Mouse (Mus musculus): ENCODE measurements at regions not wholly inside any gene's neighbourhood (a gene's known extent, or its start where the extent isn't known, plus 50 kb on each side); places are given as distances from the start of the nearest gene placed in this dataset.
A peak's percentile ranks its signal among the peaks of the same experiment; 100 is the strongest.

- Histone ChIP-seq H3K4me2 (replicated peaks) (no peak overlapping the region), H3K4me1 (replicated peaks; ENCODE audit: control insufficient read depth, insufficient read depth, low read length) (peaks cover 14% of the 10 kb centered on the region; the same call in 1 of the 2 replicates), H3K9ac (no peak overlapping the region), H3K4me3 (replicated peaks; ENCODE audit: low read length) (no peak overlapping the region), H3K27me3 (ENCODE audit: control insufficient read depth, insufficient read depth, low read length) (no peaks in the 10 kb centered on the region), H3K36me3 (replicated peaks; ENCODE audit: control insufficient read depth, insufficient read depth) (no peaks in the 10 kb centered on the region), H3K27ac (no peak overlapping the region), H3K9me3 (ENCODE audit: control insufficient read depth, low read length) (no peaks in the 10 kb centered on the region)
- ATAC-seq (ENCODE audit: low FRiP score) (no peak), DNase-seq (ENCODE audit: low spot score) (no peak)
- WGBS, result 70% methylated on average over 3 of the region's 3 CpGs
Measured at GRCm38 (mm10) chr4:152920261-152920660, 442.6 kb upstream of the Kcnab2 start.

- Histone ChIP-seq H3K9ac (no peak overlapping the region), H3K27me3 (ENCODE audit: control insufficient read depth, insufficient read depth, low read length) (no peaks in the 10 kb centered on the region), H3K9me3 (ENCODE audit: control insufficient read depth, low read length) (no peaks in the 10 kb centered on the region), H3K4me3 (replicated peaks; ENCODE audit: low read length) (no peak overlapping the region), H3K27ac (no peak overlapping the region), H3K4me1 (replicated peaks; ENCODE audit: control insufficient read depth, insufficient read depth, low read length) (peaks cover 14% of the 10 kb centered on the region; the same call in 1 of the 2 replicates), H3K4me2 (replicated peaks) (no peak overlapping the region), H3K36me3 (replicated peaks; ENCODE audit: control insufficient read depth, insufficient read depth) (no peaks in the 10 kb centered on the region)
- 88% methylated on average over 1 of the region's 1 CpGs for WGBS
- DNase-seq (ENCODE audit: low spot score), result no peak
- ATAC-seq (ENCODE audit: low FRiP score), result no peak
Measured at GRCm38 (mm10) chr4:152919851-152920250, 442.2 kb upstream of the Kcnab2 start.

- no peaks in the 10 kb centered on the region for H3K27me3 ChIP-seq (ENCODE audit: control insufficient read depth, insufficient read depth, low read length)
- peak overlapping the region; percentile 48 for H3K27ac ChIP-seq
- no peak overlapping the region for H3K9ac ChIP-seq
- 7% methylated on average over 7 of the region's 7 CpGs for WGBS
- H3K4me3 ChIP-seq (replicated peaks; ENCODE audit: low read length), result no peak overlapping the region
- no peak overlapping the region for H3K4me2 ChIP-seq (replicated peaks)
- DNase-seq (ENCODE audit: low spot score) (no peak), ATAC-seq (ENCODE audit: low FRiP score) (no peak)
- peaks cover 20% of the 10 kb centered on the region; the same call in 1 of the 2 replicates for H3K4me1 ChIP-seq (replicated peaks; ENCODE audit: control insufficient read depth, insufficient read depth, low read length)
- H3K9me3 ChIP-seq (ENCODE audit: control insufficient read depth, low read length), result no peaks in the 10 kb centered on the region
- H3K36me3 ChIP-seq (replicated peaks; ENCODE audit: control insufficient read depth, insufficient read depth), result no peaks in the 10 kb centered on the region
Measured at GRCm38 (mm10) chr4:152916576-152916975, 438.9 kb upstream of the Kcnab2 start.

GRCm38 (mm10) chr4:152913497-152913896 is 435.8 kb upstream of the Kcnab2 start:
- Histone ChIP-seq H3K4me1 (replicated peaks; ENCODE audit: control insufficient read depth, insufficient read depth, low read length) (peaks cover 20% of the 10 kb centered on the region), H3K4me3 (replicated peaks; ENCODE audit: low read length) (no peak overlapping the region), H3K27ac (no peak overlapping the region), H3K4me2 (replicated peaks) (no peak overlapping the region), H3K9me3 (ENCODE audit: control insufficient read depth, low read length) (no peaks in the 10 kb centered on the region), H3K36me3 (replicated peaks; ENCODE audit: control insufficient read depth, insufficient read depth) (no peaks in the 10 kb centered on the region), H3K27me3 (ENCODE audit: control insufficient read depth, insufficient read depth, low read length) (no peaks in the 10 kb centered on the region), H3K9ac (no peak overlapping the region)
- 33% methylated on average over 10 of the region's 10 CpGs for WGBS
- no peak for DNase-seq (ENCODE audit: low spot score)
- no peak for ATAC-seq (ENCODE audit: low FRiP score)

GRCm38 (mm10) chr4:152912846-152913245 is 435.2 kb upstream of the Kcnab2 start:
- Histone ChIP-seq H3K4me2 (replicated peaks) (no peak overlapping the region), H3K4me3 (replicated peaks; ENCODE audit: low read length) (no peak overlapping the region), H3K27me3 (ENCODE audit: control insufficient read depth, insufficient read depth, low read length) (no peaks in the 10 kb centered on the region; the same call in 1 of the 2 replicates), H3K9ac (no peak overlapping the region), H3K27ac (peak overlapping the region; percentile 60; the same call in 1 of the 2 replicates), H3K4me1 (replicated peaks; ENCODE audit: control insufficient read depth, insufficient read depth, low read length) (peaks cover 20% of the 10 kb centered on the region), H3K36me3 (replicated peaks; ENCODE audit: control insufficient read depth, insufficient read depth) (no peaks in the 10 kb centered on the region), H3K9me3 (ENCODE audit: control insufficient read depth, low read length) (no peaks in the 10 kb centered on the region)
- DNase-seq (ENCODE audit: low spot score) (no peak), ATAC-seq (ENCODE audit: low FRiP score) (no peak)
- WGBS, result 32% methylated on average over 10 of the region's 10 CpGs

GRCm38 (mm10) chr4:152908235-152908634 is 430.6 kb upstream of the Kcnab2 start:
- Histone ChIP-seq H3K4me3 (replicated peaks; ENCODE audit: low read length) (no peak overlapping the region), H3K27ac (no peak overlapping the region), H3K36me3 (replicated peaks; ENCODE audit: control insufficient read depth, insufficient read depth) (no peaks in the 10 kb centered on the region), H3K9ac (no peak overlapping the region), H3K4me1 (replicated peaks; ENCODE audit: control insufficient read depth, insufficient read depth, low read length) (peaks cover 4% of the 10 kb centered on the region), H3K9me3 (ENCODE audit: control insufficient read depth, low read length) (no peaks in the 10 kb centered on the region), H3K27me3 (ENCODE audit: control insufficient read depth, insufficient read depth, low read length) (no peaks in the 10 kb centered on the region; the same call in 1 of the 2 replicates), H3K4me2 (replicated peaks) (no peak overlapping the region)
- ATAC-seq (ENCODE audit: low FRiP score) (peak; percentile 65; the same call in 1 of the 2 replicates), DNase-seq (ENCODE audit: low spot score) (no peak)
- WGBS, result 63% methylated on average over 5 of the region's 5 CpGs

GRCm38 (mm10) chr4:152902851-152903250 is 425.2 kb upstream of the Kcnab2 start:
- no peak overlapping the region for H3K4me2 ChIP-seq (replicated peaks)
- no peaks in the 10 kb centered on the region for H3K36me3 ChIP-seq (replicated peaks; ENCODE audit: control insufficient read depth, insufficient read depth)
- H3K4me3 ChIP-seq (replicated peaks; ENCODE audit: low read length), result no peak overlapping the region
- H3K27ac ChIP-seq, result peak overlapping the region; percentile 51; the same call in 1 of the 2 replicates
- no peaks in the 10 kb centered on the region for H3K9me3 ChIP-seq (ENCODE audit: control insufficient read depth, low read length)
- no peaks in the 10 kb centered on the region; the same call in none of the 2 replicates for H3K4me1 ChIP-seq (replicated peaks; ENCODE audit: control insufficient read depth, insufficient read depth, low read length)
- DNase-seq (ENCODE audit: low spot score) (peak; percentile 41), ATAC-seq (ENCODE audit: low FRiP score) (no peak)
- WGBS, result 55% methylated on average over 11 of the region's 11 CpGs
- no peaks in the 10 kb centered on the region for H3K27me3 ChIP-seq (ENCODE audit: control insufficient read depth, insufficient read depth, low read length)
- H3K9ac ChIP-seq, result no peak overlapping the region

- Histone ChIP-seq H3K4me1 (replicated peaks; ENCODE audit: control insufficient read depth, insufficient read depth, low read length) (no peaks in the 10 kb centered on the region; the same call in 1 of the 2 replicates), H3K27me3 (ENCODE audit: control insufficient read depth, insufficient read depth, low read length) (no peaks in the 10 kb centered on the region), H3K4me3 (replicated peaks; ENCODE audit: low read length) (no peak overlapping the region), H3K36me3 (replicated peaks; ENCODE audit: control insufficient read depth, insufficient read depth) (no peaks in the 10 kb centered on the region), H3K4me2 (replicated peaks) (no peak overlapping the region), H3K9me3 (ENCODE audit: control insufficient read depth, low read length) (no peaks in the 10 kb centered on the region), H3K27ac (no peak overlapping the region), H3K9ac (no peak overlapping the region)
- WGBS, result 52% methylated on average over 4 of the region's 4 CpGs
- DNase-seq (ENCODE audit: low spot score) (no peak), ATAC-seq (ENCODE audit: low FRiP score) (no peak)
Measured at GRCm38 (mm10) chr4:152900049-152900448, 422.4 kb upstream of the Kcnab2 start.

- no peak for ATAC-seq (ENCODE audit: low FRiP score)
- 63% methylated on average over 13 of the region's 13 CpGs for WGBS
- H3K4me1 ChIP-seq (replicated peaks; ENCODE audit: control insufficient read depth, insufficient read depth, low read length), result no peaks in the 10 kb centered on the region
Measured at GRCm38 (mm10) chr4:152895076-152895475, 417.4 kb upstream of the Kcnab2 start.

GRCm38 (mm10) chr4:152892997-152893396 is 415.3 kb upstream of the Kcnab2 start:
- H3K9ac ChIP-seq, result no peak overlapping the region
- H3K4me2 ChIP-seq (replicated peaks), result no peak overlapping the region
- H3K27me3 ChIP-seq (ENCODE audit: control insufficient read depth, insufficient read depth, low read length), result no peaks in the 10 kb centered on the region
- no peaks in the 10 kb centered on the region for H3K36me3 ChIP-seq (replicated peaks; ENCODE audit: control insufficient read depth, insufficient read depth)
- peaks cover 7% of the 10 kb centered on the region; the same call in 1 of the 2 replicates for H3K4me1 ChIP-seq (replicated peaks; ENCODE audit: control insufficient read depth, insufficient read depth, low read length)
- H3K9me3 ChIP-seq (ENCODE audit: control insufficient read depth, low read length), result 0 out of 2 replicates have a peak, but pooled peaks cover 3% of the 10 kb centered on the region
- WGBS, result 90% methylated on average over 3 of the region's 3 CpGs
- no peak overlapping the region for H3K4me3 ChIP-seq (replicated peaks; ENCODE audit: low read length)
- no peak for DNase-seq (ENCODE audit: low spot score)
- H3K27ac ChIP-seq, result no peak overlapping the region
- no peak for ATAC-seq (ENCODE audit: low FRiP score)

More at GRCm38 (mm10) chr4:152895076-152895475, 417.4 kb upstream of the Kcnab2 start:
- Histone ChIP-seq H3K9me3 (ENCODE audit: control insufficient read depth, low read length) (0 out of 2 replicates have a peak, but pooled peaks cover 3% of the 10 kb centered on the region), H3K27me3 (ENCODE audit: control insufficient read depth, insufficient read depth, low read length) (no peaks in the 10 kb centered on the region), H3K4me2 (replicated peaks) (no peak overlapping the region), H3K4me3 (replicated peaks; ENCODE audit: low read length) (no peak overlapping the region), H3K27ac (no peak overlapping the region), H3K9ac (no peak overlapping the region), H3K36me3 (replicated peaks; ENCODE audit: control insufficient read depth, insufficient read depth) (no peaks in the 10 kb centered on the region)
- DNase-seq (ENCODE audit: low spot score), result no peak

Data from hindbrain, embryonic 14.5 days (tissue).